Mouse (Mus musculus) lung, adult 2 months (tissue): ENCODE measurements around the gene Cp.

Experiments
- CTCF ChIP-seq: fragments of 200-500 bp; IDR thresholded peaks from 2 replicates; pipeline ENCODE4 v1.5.1; 2011; ENCODE audit warnings: mild to moderate bottlenecking, low read length, control low read depth; ENCODE audit not compliant: insufficient read depth
- POLR2A ChIP-seq: fragments of 200-500 bp; IDR thresholded peaks from 2 replicates; pipeline ENCODE4 v1.6.1; 2011; ENCODE audit warnings: low read depth, mild to moderate bottlenecking, control low read depth, low read length, borderline replicate concordance; ENCODE audit errors: extremely low read depth

GRCm38 (mm10) chr3:19958983-19959382, 2.1 kb downstream of the Cp start:
- TF ChIP-seq CTCF (no peak), POLR2A (no peak)
